Mouse (Mus musculus) liver, embryonic 16.5 days (tissue): ENCODE measurements around the gene Tmem110. TPM values are rescaled to one million over a fixed set of nuclear protein-coding genes. Genes with fewer than 3 reads are reported as not detected.

Experiments
- ATAC-seq: fragments of 200-750 bp; cut with Nextera tagmentation; 2 replicates; pipeline ENCODE4 v1.8.0; 2017; ENCODE audit warnings: low read depth, mild to moderate bottlenecking, moderate number of reproducible peaks, moderate library complexity
- H3K27ac ChIP-seq: fragments of 300-500 bp; sonication (generic); 2 replicates; pipeline ENCODE4 v1.5.1; 2014; ENCODE audit warnings: mild to moderate bottlenecking, low read length
- H3K27me3 ChIP-seq: fragments of 300-500 bp; sonication (generic); 2 replicates; pipeline ENCODE4 v1.6.1; 2014; ENCODE audit warnings: low read depth, low read length, mixed read lengths; ENCODE audit not compliant: control insufficient read depth, insufficient read depth
- H3K36me3 ChIP-seq: fragments of 300-500 bp; sonication (generic); 2 replicates; pipeline ENCODE4 v1.6.1; 2014; ENCODE audit warnings: mild to moderate bottlenecking; ENCODE audit not compliant: control insufficient read depth, insufficient read depth
- H3K4me1 ChIP-seq: fragments of 300-500 bp; sonication (generic); 2 replicates; pipeline ENCODE4 v1.6.1; 2014; ENCODE audit warnings: low read depth, low read length, mixed read lengths; ENCODE audit not compliant: control insufficient read depth
- H3K4me2 ChIP-seq: fragments of 300-500 bp; sonication (generic); 2 replicates; pipeline ENCODE4 v1.6.1; 2014; ENCODE audit warnings: low read depth, low read length, mixed read lengths
- H3K4me3 ChIP-seq: fragments of 300-500 bp; sonication (generic); 2 replicates; pipeline ENCODE4 v1.5.1; 2014; ENCODE audit warnings: low read depth, mild to moderate bottlenecking, low read length
- H3K9ac ChIP-seq: fragments of 300-500 bp; sonication (generic); 2 replicates; pipeline ENCODE4 v1.6.1; 2014; ENCODE audit warnings: low read depth, low read length
- H3K9me3 ChIP-seq: fragments of 300-500 bp; sonication (generic); replicated peaks from 2 replicates; pipeline ENCODE4 v1.6.1; 2016; ENCODE audit warnings: low read length; ENCODE audit not compliant: control insufficient read depth
- WGBS: fragments of 180-500 bp; shearing (Covaris S2); extraction: QIAGEN DNeasy Blood & Tissue Kit; methylation state at CpG from one replicate; pipeline ENCODE4 v1.1.7; 2014; ENCODE audit not compliant: insufficient replicate concordance; 5-methylcytosine and 5-hydroxymethylcytosine counted together
- polyA plus RNA-seq: library from polyadenylated mRNA; unstranded; fragments of >200 nt; fragmentation: Nextera tagmentation; extraction: Ambion mirVana; gene quantifications from 2 replicates; pipeline ENCODE4 v1.2.1, GENCODE M21; 2015

Tmem110 gene
- polyA plus RNA-seq, 1 experiment from 2014 or later, result 8.1 TPM

DNA sequence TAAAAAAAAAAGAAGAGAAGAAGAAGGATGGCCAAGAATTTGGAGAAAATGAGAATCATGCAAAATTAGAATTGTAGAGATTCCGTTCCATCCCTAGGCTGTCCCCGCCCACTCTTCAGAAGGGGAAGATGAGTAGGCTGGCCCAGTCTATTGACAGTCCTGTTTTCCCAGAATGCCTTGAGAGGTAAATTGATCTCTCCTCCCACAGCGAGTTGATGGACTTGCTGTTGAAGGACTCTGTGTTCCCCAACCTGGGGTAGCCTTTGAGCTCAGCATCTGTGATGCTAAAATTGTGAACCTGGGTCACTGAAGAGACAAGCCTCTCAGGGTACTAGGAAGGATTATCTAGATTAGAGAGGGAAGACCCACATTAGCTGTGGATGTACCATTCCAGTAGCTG lies 100.1 kb downstream of the Tmem110 start:
- Histone ChIP-seq H3K4me3 (no peak overlapping the region), H3K27me3 (no peaks in the 10 kb centered on the region), H3K36me3 (no peaks in the 10 kb centered on the region), H3K9me3 (no peaks in the 10 kb centered on the region), H3K4me1 (no peaks in the 10 kb centered on the region), H3K4me2 (no peak overlapping the region), H3K9ac (no peak overlapping the region), H3K27ac (no peak overlapping the region)
- WGBS, result 72% methylated on average over 3 of the region's 3 CpGs
- no peak for ATAC-seq

Other genes with a start within 250 kb of the Tmem110 start
- 16.3 and 16.4 TPM in 2 replicates for gene Prkcd, start 199.4 kb upstream of the Tmem110 start, polyA plus RNA-seq
- 3.9 and 4.1 TPM in 2 replicates for gene Rft1, start 171.2 kb upstream of the Tmem110 start, polyA plus RNA-seq
- gene Sfmbt1, start 110.7 kb upstream of the Tmem110 start, polyA plus RNA-seq, result 11.0 and 12.0 TPM in 2 replicates
- 1.7 and 2.3 TPM in 2 replicates for gene Mustn1, start 53.6 kb downstream of the Tmem110 start, polyA plus RNA-seq
- 278 and 305 TPM in 2 replicates for gene Itih4, start 60.9 kb downstream of the Tmem110 start, polyA plus RNA-seq
- gene Itih3, start 98.2 kb downstream of the Tmem110 start, polyA plus RNA-seq, result 687 and 781 TPM in 2 replicates
- gene Itih1, start 117.7 kb downstream of the Tmem110 start, polyA plus RNA-seq, result 82.0 and 101 TPM in 2 replicates
- 3.6 TPM in 2 replicates for gene Nek4, start 125.8 kb downstream of the Tmem110 start, polyA plus RNA-seq
- 14.6 and 16.0 TPM in 2 replicates for gene Glt8d1, start 175.8 kb downstream of the Tmem110 start, polyA plus RNA-seq
- 259 and 284 TPM in 2 replicates for gene Spcs1, start 176.1 kb downstream of the Tmem110 start, polyA plus RNA-seq
- 50.6 and 52.9 TPM in 2 replicates for gene Pbrm1, start 193.5 kb downstream of the Tmem110 start, polyA plus RNA-seq
- gene Gnl3, start 193.6 kb downstream of the Tmem110 start, polyA plus RNA-seq, result 54.8 and 60.1 TPM in 2 replicates